Mouse (Mus musculus) heart, adult 11 months (tissue): ENCODE measurements around the gene Snx29.
"Not testable (repeated sequence)": the region's sequence is repeated elsewhere in the genome, so short reads cannot be mapped to it uniquely, and the experiment has no call there.

Experiments used
- DNase-seq: peaks from one replicate; pipeline ENCODE4 v3.0.0; 2022

Gene Snx29

GRCm38 (mm10) chr16:11322409-11323323 lies at the start of gene Snx29:
Gene Snx29, plus strand, starts transcription at chr16:11322908.
- DNase-seq, result peak; percentile 99

- no peak for DNase-seq
Observed at GRCm38 (mm10) chr16:11276888-11277287, 45.8 kb upstream of the Snx29 start.

GRCm38 (mm10) chr16:11278778-11279177 lies 43.9 kb upstream of the Snx29 start:
- DNase-seq, result no peak

GRCm38 (mm10) chr16:11282655-11283232 lies 40.0 kb upstream of the Snx29 start:
- peak; percentile 94 for DNase-seq

GRCm38 (mm10) chr16:11284881-11285280 lies 37.8 kb upstream of the Snx29 start:
- DNase-seq, result no peak

GRCm38 (mm10) chr16:11285949-11286348 lies 36.8 kb upstream of the Snx29 start:
- no peak for DNase-seq

- not testable (repeated sequence) for DNase-seq
Observed at GRCm38 (mm10) chr16:11288873-11289272, 33.8 kb upstream of the Snx29 start.

- not testable (repeated sequence) for DNase-seq
Observed at GRCm38 (mm10) chr16:11295583-11295982, 27.1 kb upstream of the Snx29 start.

- DNase-seq, result not testable (repeated sequence)
Observed at GRCm38 (mm10) chr16:11297700-11298099, 25.0 kb upstream of the Snx29 start.

- DNase-seq, result no peak
Observed at GRCm38 (mm10) chr16:11303741-11304140, 19.0 kb upstream of the Snx29 start.

- DNase-seq, result no peak
Observed at GRCm38 (mm10) chr16:11305531-11305930, 17.2 kb upstream of the Snx29 start.

- DNase-seq, result peak; percentile 86
Observed at GRCm38 (mm10) chr16:11313512-11313911, 9.2 kb upstream of the Snx29 start, which contains the start of gene Tnfrsf17. Gene Tnfrsf17, plus strand, starts transcription at chr16:11313812.

- DNase-seq, result no peak
Observed at GRCm38 (mm10) chr16:11315786-11316320, 6.9 kb upstream of the Snx29 start.

GRCm38 (mm10) chr16:11316748-11317147 lies 6.0 kb upstream of the Snx29 start:
- no peak for DNase-seq

- DNase-seq, result peak; percentile 96
Observed at GRCm38 (mm10) chr16:11317324-11317723, 5.4 kb upstream of the Snx29 start.

- peak; percentile 92 for DNase-seq
Observed at GRCm38 (mm10) chr16:11323324-11324051, 780 bp downstream of the Snx29 start.

GRCm38 (mm10) chr16:11330081-11330800 lies 7.5 kb downstream of the Snx29 start:
- no peak for DNase-seq

GRCm38 (mm10) chr16:11331030-11331429 lies 8.3 kb downstream of the Snx29 start:
- DNase-seq, result no peak

GRCm38 (mm10) chr16:11343292-11343815 lies 20.6 kb downstream of the Snx29 start:
- peak; percentile 98 for DNase-seq

GRCm38 (mm10) chr16:11351903-11352302 lies 29.2 kb downstream of the Snx29 start:
- peak; percentile 94 for DNase-seq

GRCm38 (mm10) chr16:11359173-11359572 lies 36.5 kb downstream of the Snx29 start:
- no peak for DNase-seq

GRCm38 (mm10) chr16:11359919-11360318 lies 37.2 kb downstream of the Snx29 start:
- DNase-seq, result no peak
